Mouse (Mus musculus): Measurements from ENCODE around the gene Cracr2b.

- TF ChIP-seq CTCF (IDR thresholded peaks at IDR 0.05; ENCODE audit: low read depth) (no peak), EP300 (IDR thresholded peaks at IDR 0.05; ENCODE audit: low read depth) (no peak)
Observed at GRCm38 (mm10) chr7:141470637-141470944, 9.7 kb downstream of the Cracr2b start.
